Comparison of ENCODE assay signal across 9 mouse cellular contexts in genomic region chr4:116149812-116150155, GRCm38 (mm10). TPM values are rescaled to one million over a fixed set of nuclear protein-coding genes. Genes with fewer than 3 reads are reported as not detected.
DNase-seq lines count a peak whose midpoint lies in the region; ATAC-seq lines count a peak whose summit lies in the region.
"Had no signal": no experiment of that assay in that cellular context is flagged by ENCODE, and none has a peak within 500 bp of the region (broad histone marks: within the 10 kb centered on the region; RNA-seq: fewer than 3 reads in every experiment).

No protein-coding gene starts in this region.

- WGBS in neural tube, embryonic 11.5 days, result 22% methylated on average over 6 of the region's 6 CpGs
- 22% methylated on average over 6 of the region's 6 CpGs for WGBS in limb, embryonic 13.5 days
- 19% methylated on average over 6 of the region's 6 CpGs for WGBS in stomach, embryonic 14.5 days

- H3K4me2 ChIP-seq in neural tube, embryonic 11.5 days (ENCODE audit: low read depth), result peak overlapping the region; percentile 76
- peak overlapping the region; percentile 88 for H3K4me2 ChIP-seq in limb, embryonic 13.5 days (replicated peaks)
- H3K4me2 ChIP-seq in stomach, embryonic 14.5 days (replicated peaks; ENCODE audit: low read depth, low read length), result peak overlapping the region; percentile 76

- no peaks in the 10 kb centered on the region for H3K27me3 ChIP-seq in neural tube, embryonic 11.5 days (ENCODE audit: control insufficient read depth, insufficient read depth, low read length)
- no peaks in the 10 kb centered on the region for H3K27me3 ChIP-seq in limb, embryonic 13.5 days
- H3K27me3 ChIP-seq in stomach, embryonic 14.5 days (ENCODE audit: control insufficient read depth, insufficient read depth, low read length), result no peaks in the 10 kb centered on the region

- peaks cover 6% of the 10 kb centered on the region for H3K36me3 ChIP-seq in neural tube, embryonic 11.5 days (ENCODE audit: control insufficient read depth, insufficient read depth, low read length)
- peaks cover 34% of the 10 kb centered on the region for H3K36me3 ChIP-seq in limb, embryonic 13.5 days
- H3K36me3 ChIP-seq in stomach, embryonic 14.5 days (ENCODE audit: control insufficient read depth, insufficient read depth, low read length), result peaks cover 30% of the 10 kb centered on the region

- no peaks in the 10 kb centered on the region for H3K9me3 ChIP-seq in neural tube, embryonic 11.5 days (ENCODE audit: control insufficient read depth, low read length)
- H3K9me3 ChIP-seq in limb, embryonic 13.5 days, result no peaks in the 10 kb centered on the region
- H3K9me3 ChIP-seq in stomach, embryonic 14.5 days (ENCODE audit: control insufficient read depth, low read depth, low read length), result no peaks in the 10 kb centered on the region

- H3K9ac ChIP-seq in neural tube, embryonic 11.5 days (ENCODE audit: low read length), result peak overlapping the region; percentile 85
- peak overlapping the region; percentile 94 for H3K9ac ChIP-seq in limb, embryonic 13.5 days
- peak overlapping the region; percentile 89; the same call in 1 of the 2 replicates for H3K9ac ChIP-seq in stomach, embryonic 14.5 days (replicated peaks; ENCODE audit: low read depth, low read length)

- intact Hi-C loops in left cerebral cortex, postnatal 4 days (cut with DNase I), result loop anchor here (10.0 kb wide), 1 partner anchor 845 kb away; the partner anchor contains the start of genes Hectd3 and Urod

- DNase-seq in cerebellum, postnatal 14 days, result no peak
- DNase-seq in neural tube, embryonic 11.5 days (ENCODE audit: low spot score), result no peak
- no peak for DNase-seq in neural tube, embryonic 10.5 days (ENCODE audit: extremely low spot score, low spot score)
- no peak for DNase-seq in left cerebral cortex, postnatal 4 days
- no peak for DNase-seq in frontal cortex, postnatal 10 days (ENCODE audit: low spot score in 2 of 2)

- H3K27ac ChIP-seq in neural tube, embryonic 11.5 days (ENCODE audit: low read depth, low read length), result peak overlapping the region; percentile 80; the same call in 1 of the 2 replicates
- peak overlapping the region; percentile 84 for H3K27ac ChIP-seq in limb, embryonic 13.5 days
- H3K27ac ChIP-seq in stomach, embryonic 14.5 days (ENCODE audit: low read length), result peak overlapping the region; percentile 79

- H3K4me3 ChIP-seq in neural tube, embryonic 11.5 days (ENCODE audit: low read depth, low read length), result peak overlapping the region; percentile 56
- peak overlapping the region; percentile 77 for H3K4me3 ChIP-seq in limb, embryonic 13.5 days
- peak overlapping the region; percentile 73 for H3K4me3 ChIP-seq in stomach, embryonic 14.5 days (ENCODE audit: low read depth, low read length)

- H3K4me1 ChIP-seq in neural tube, embryonic 11.5 days (ENCODE audit: control insufficient read depth, insufficient read depth, low read length), result peaks cover 7% of the 10 kb centered on the region
- H3K4me1 ChIP-seq in limb, embryonic 13.5 days, result peaks cover 14% of the 10 kb centered on the region
- peaks cover 7% of the 10 kb centered on the region for H3K4me1 ChIP-seq in stomach, embryonic 14.5 days (ENCODE audit: control insufficient read depth, insufficient read depth, low read length)

- peak; percentile 15; the same call in 1 of the 2 replicates for ATAC-seq in cerebellum, adult (ENCODE audit: insufficient number of reproducible peaks, low FRiP score, low TSS enrichment)
- ATAC-seq in neural tube, embryonic 11.5 days (ENCODE audit: insufficient read depth, low FRiP score, low TSS enrichment), result peak; percentile 24; the same call in 1 of the 2 replicates
- ATAC-seq in limb, embryonic 13.5 days (ENCODE audit: low FRiP score, low read depth), result peak; percentile 9; the same call in 1 of the 2 replicates
- no peak for ATAC-seq in stomach, embryonic 14.5 days (ENCODE audit: insufficient number of reproducible peaks, insufficient read depth, low FRiP score, low read depth)

RNA-seq across cellular contexts. Expression of gene Lurap1, which starts 1.4 kb away (rescaled TPM):
- polyA plus RNA-seq in neural tube, embryonic 11.5 days (2014; fragmentation: Nextera tagmentation; extraction: Ambion mirVana), result 1.4 and 1.5 TPM in 2 replicates
- 2.3 and 2.6 TPM in 2 replicates for polyA plus RNA-seq in limb, embryonic 13.5 days (2015; fragmentation: Nextera tagmentation; extraction: Ambion mirVana)
- polyA plus RNA-seq in stomach, embryonic 14.5 days (2014; fragmentation: Nextera tagmentation; extraction: Ambion mirVana), result 3.0 and 3.5 TPM in 2 replicates
- total RNA-seq in left cerebral cortex, postnatal 4 days (2021), result 10 to 100 TPM; 18.5 to 21.1 TPM

RNA-seq across cellular contexts. Expression of gene Tspan1, which starts 17.6 kb away (rescaled TPM):
- polyA plus RNA-seq in neural tube, embryonic 11.5 days (2014; fragmentation: Nextera tagmentation; extraction: Ambion mirVana), result 0.11 and 0.19 TPM in 2 replicates
- 0.10 TPM in 1 of 2 replicates, not detected in the other for polyA plus RNA-seq in limb, embryonic 13.5 days (2015; fragmentation: Nextera tagmentation; extraction: Ambion mirVana)
- polyA plus RNA-seq in stomach, embryonic 14.5 days (2014; fragmentation: Nextera tagmentation; extraction: Ambion mirVana), result 50.2 and 51.7 TPM in 2 replicates
- not detected for total RNA-seq in left cerebral cortex, postnatal 4 days (2021)

RNA-seq across cellular contexts. Expression of gene 1700042G07Rik, which starts 23.4 kb away (rescaled TPM):
- not detected in 2 replicates for polyA plus RNA-seq in neural tube, embryonic 11.5 days (2014; fragmentation: Nextera tagmentation; extraction: Ambion mirVana)
- not detected in 2 replicates for polyA plus RNA-seq in limb, embryonic 13.5 days (2015; fragmentation: Nextera tagmentation; extraction: Ambion mirVana)
- not detected in 2 replicates for polyA plus RNA-seq in stomach, embryonic 14.5 days (2014; fragmentation: Nextera tagmentation; extraction: Ambion mirVana)
- total RNA-seq in left cerebral cortex, postnatal 4 days (2021), result not detected
- total RNA-seq: neutrophil, adult 5-6 weeks had no signal

RNA-seq across cellular contexts. Expression of gene Gm49337, which starts 23.4 kb away (rescaled TPM):
- not detected in 2 replicates for polyA plus RNA-seq in neural tube, embryonic 11.5 days (2014; fragmentation: Nextera tagmentation; extraction: Ambion mirVana)
- polyA plus RNA-seq in limb, embryonic 13.5 days (2015; fragmentation: Nextera tagmentation; extraction: Ambion mirVana), result not detected in 2 replicates
- not detected in 2 replicates for polyA plus RNA-seq in stomach, embryonic 14.5 days (2014; fragmentation: Nextera tagmentation; extraction: Ambion mirVana)
- total RNA-seq in left cerebral cortex, postnatal 4 days (2021), result 1 to 10 TPM; 1.9 to 3.1 TPM
- total RNA-seq: neutrophil, adult 5-6 weeks had no signal

RNA-seq across cellular contexts. Expression of gene Pomgnt1, which starts 26.1 kb away (rescaled TPM):
- 51.1 and 52.1 TPM in 2 replicates for polyA plus RNA-seq in neural tube, embryonic 11.5 days (2014; fragmentation: Nextera tagmentation; extraction: Ambion mirVana)
- polyA plus RNA-seq in limb, embryonic 13.5 days (2015; fragmentation: Nextera tagmentation; extraction: Ambion mirVana), result 63.4 and 69.0 TPM in 2 replicates
- 56.5 and 61.7 TPM in 2 replicates for polyA plus RNA-seq in stomach, embryonic 14.5 days (2014; fragmentation: Nextera tagmentation; extraction: Ambion mirVana)
- 10 to 100 TPM; 78.4 to 83.7 TPM for total RNA-seq in left cerebral cortex, postnatal 4 days (2021)

Comparison
In these comparisons a context has a peak if more than half of its experiments do, and no peak if none do; other contexts are left out.
1. RNA of gene Tspan1, which starts 17.6 kb away (polyA plus RNA-seq): 50.2 to 51.7 TPM in stomach, embryonic 14.5 days; 0.11 to 0.19 TPM in neural tube, embryonic 11.5 days and 0.10 TPM in limb, embryonic 13.5 days; every median in the first group is over 10 times any median in the second.
2. Peak in every context shown above with its lines, with median percentiles within 50 percentile points of each other: H3K27ac ChIP-seq, H3K4me2 ChIP-seq, H3K4me3 ChIP-seq and H3K9ac ChIP-seq.